Mouse (Mus musculus) ES-E14 (cell line): ENCODE results near the gene Dnajc13.

Source experiments
- CHD2 ChIP-seq: IDR thresholded peaks from 2 replicates; pipeline ENCODE4 v1.6.1; 2014; ENCODE audit warnings: mild to moderate bottlenecking, low read depth, low read length, inconsistent platforms
- HCFC1 ChIP-seq: IDR thresholded peaks from 2 replicates; pipeline ENCODE4 v1.6.1; 2012; ENCODE audit warnings: low read length, inconsistent platforms, borderline replicate concordance; ENCODE audit not compliant: insufficient read depth
- MAFK ChIP-seq: IDR thresholded peaks from 2 replicates; pipeline ENCODE4 v1.6.1; 2014; ENCODE audit warnings: mild to moderate bottlenecking, low read depth, low read length, inconsistent platforms; ENCODE audit not compliant: insufficient read depth

- TF ChIP-seq CHD2 = no peak
- TF ChIP-seq HCFC1 = no peak
- TF ChIP-seq MAFK = no peak
Observed at GRCm38 (mm10) chr9:104232004-104232403, 30.7 kb downstream of the Dnajc13 start.
